Comparison of ENCODE assay signal across 8 mouse cellular contexts in the genomic region with DNA sequence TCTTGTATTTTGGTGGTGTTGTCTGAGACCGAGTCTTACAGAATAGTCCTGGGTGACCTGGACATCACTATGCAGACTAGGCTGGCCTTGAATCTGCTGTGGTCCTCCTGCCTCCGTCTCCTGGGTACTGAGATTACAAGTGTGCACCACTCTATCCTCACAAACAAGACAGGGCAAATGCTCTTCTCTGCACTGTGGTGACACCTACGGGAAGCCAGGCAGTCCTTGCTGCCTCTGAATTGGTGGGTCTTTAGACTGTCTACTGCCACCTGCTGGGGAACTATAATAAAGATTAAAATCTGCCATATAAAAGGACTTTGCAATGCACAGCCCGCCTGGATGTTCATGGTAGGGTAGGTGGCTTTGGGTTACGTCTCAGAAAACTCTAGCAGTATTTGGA. TPM values are rescaled to one million over a fixed set of nuclear protein-coding genes. Genes with fewer than 3 reads are reported as not detected.
DNase-seq lines count a peak whose midpoint lies in the region; ATAC-seq and TF ChIP-seq lines count a peak whose summit lies in the region.

No protein-coding gene starts in this region.

- no peaks in the 10 kb centered on the region for H3K36me3 ChIP-seq in ES-Bruce4 (ENCODE audit: control insufficient read depth, insufficient read depth, low read length, poor library complexity, severe bottlenecking)
- H3K36me3 ChIP-seq in lung, embryonic 16.5 days (ENCODE audit: control insufficient read depth, insufficient read depth, low read length), result no peaks in the 10 kb centered on the region

- peak; percentile 98 for TF ChIP-seq CTCF in ES-Bruce4 (IDR thresholded peaks at IDR 0.05; ENCODE audit: low read depth, low read length)
- TF ChIP-seq CTCF in layer of hippocampus, adult 2 months (conservative IDR thresholded peaks at IDR 0.05), result peak; percentile 84

- H3K4me3 ChIP-seq in ES-Bruce4 (ENCODE audit: low read depth, low read length), result no peak overlapping the region
- no peak overlapping the region for H3K4me3 ChIP-seq in layer of hippocampus, adult 2 months
- H3K4me3 ChIP-seq in lung, embryonic 16.5 days (ENCODE audit: low read length), result no peak overlapping the region

- peak overlapping the region; percentile 40; the same call in 1 of the 2 replicates for H3K27ac ChIP-seq in ES-Bruce4 (ENCODE audit: insufficient read depth, low read length)
- no peak overlapping the region for H3K27ac ChIP-seq in layer of hippocampus, adult 2 months
- no peak overlapping the region for H3K27ac ChIP-seq in lung, embryonic 16.5 days (ENCODE audit: low read length)

- H3K4me1 ChIP-seq in ES-Bruce4 (ENCODE audit: control insufficient read depth, insufficient read depth, low read length), result no peaks in the 10 kb centered on the region
- H3K4me1 ChIP-seq in lung, embryonic 16.5 days (replicated peaks; ENCODE audit: control insufficient read depth, insufficient read depth, low read length), result peaks cover 6% of the 10 kb centered on the region; the same call in 1 of the 2 replicates

- H3K9me3 ChIP-seq in ES-Bruce4 (replicated peaks; ENCODE audit: control insufficient read depth, insufficient read depth, low read length, poor library complexity, severe bottlenecking), result no peaks in the 10 kb centered on the region
- no peaks in the 10 kb centered on the region for H3K9me3 ChIP-seq in lung, embryonic 16.5 days (ENCODE audit: control insufficient read depth, low read length)

- no peaks in the 10 kb centered on the region for H3K27me3 ChIP-seq in ES-Bruce4 (ENCODE audit: control insufficient read depth, insufficient read depth, low read length, poor library complexity, severe bottlenecking)
- no peaks in the 10 kb centered on the region for H3K27me3 ChIP-seq in lung, embryonic 16.5 days (ENCODE audit: control insufficient read depth, insufficient read depth, low read depth, low read length)

- H3K9ac ChIP-seq in ES-Bruce4 (ENCODE audit: low read depth, poor library complexity, severe bottlenecking), result no peak overlapping the region
- H3K9ac ChIP-seq in lung, embryonic 16.5 days (ENCODE audit: low read length), result no peak overlapping the region

- no peak overlapping the region for H3K4me2 ChIP-seq in lung, embryonic 16.5 days (ENCODE audit: low read depth, low read length)

- TF ChIP-seq EP300 in ES-Bruce4 (IDR thresholded peaks at IDR 0.05; ENCODE audit: insufficient read depth, low read depth, low read length), result no peak

- 26% methylated on average over 5 of the region's 5 CpGs for WGBS in lung, embryonic 16.5 days

- no peak for TF ChIP-seq POLR2A in ES-Bruce4 (IDR thresholded peaks at IDR 0.05; ENCODE audit: insufficient read depth, low read length)

- peak; percentile 66 to 87 for DNase-seq in adrenal gland, adult (ENCODE audit: inconsistent age in 2 of 2, low spot score in 1 of 2)
- DNase-seq in embryo, embryonic 10.5 days (ENCODE audit: low spot score), result peak; percentile 90
- DNase-seq in layer of hippocampus, adult 2 months (ENCODE audit: low spot score in 2 of 2), result peak; percentile 79 to 81
- peak; percentile 46 for DNase-seq in ovary, postnatal 14 days (ENCODE audit: low spot score)
- peak; percentile 71 for DNase-seq in thymus, postnatal 4 days

- peak; percentile 70 to 75 for ATAC-seq in hematopoietic stem cell, adult 5-6 weeks (replicated peaks in 1 of 2; ENCODE audit: insufficient read depth in 1 of 2, low FRiP score in 2 of 2, low TSS enrichment in 1 of 2, low read depth in 1 of 2, poor library complexity in 2 of 2, severe bottlenecking in 2 of 2)
- ATAC-seq in lung, embryonic 16.5 days (ENCODE audit: low read depth), result peak; percentile 78

RNA-seq across cellular contexts. Expression of gene Plcg2, which starts 32.8 kb away (rescaled TPM):
- polyA plus RNA-seq in ES-Bruce4 (2011; ENCODE audit: insufficient read depth, insufficient read length, low read depth, missing spikeins), result 32.4 and 32.7 TPM in 2 replicates
- 121 and 137 TPM in 2 replicates for total RNA-seq in hematopoietic stem cell, adult 5-6 weeks (2017)
- 1 to 10 TPM; 3.3 to 4.1 TPM for total RNA-seq in layer of hippocampus, adult 2 months (2021)
- 4.3 and 5.0 TPM in 2 replicates for polyA plus RNA-seq in lung, embryonic 16.5 days (2015; fragmentation: Nextera tagmentation; extraction: Ambion mirVana)

Comparison
In these comparisons a context has a peak if more than half of its experiments do, and no peak if none do; other contexts are left out.
1. RNA of gene Plcg2, which starts 32.8 kb away (total RNA-seq): 121 to 137 TPM in hematopoietic stem cell, adult 5-6 weeks; 3.3 to 4.1 TPM in layer of hippocampus, adult 2 months; every median in the first group is over 10 times any median in the second.
2. Peak in every context shown above with its lines, with median percentiles within 50 percentile points of each other: DNase-seq.